Mouse (Mus musculus) liver, adult (tissue): ENCODE measurements around the gene Exo5.

Experiments
- GATA4 ChIP-seq: IDR thresholded peaks from 2 replicates; pipeline ENCODE4 v1.6.1; 2014; ENCODE audit warnings: mild to moderate bottlenecking, low read length; ENCODE audit not compliant: insufficient replicate concordance

The Exo5 gene

DNA sequence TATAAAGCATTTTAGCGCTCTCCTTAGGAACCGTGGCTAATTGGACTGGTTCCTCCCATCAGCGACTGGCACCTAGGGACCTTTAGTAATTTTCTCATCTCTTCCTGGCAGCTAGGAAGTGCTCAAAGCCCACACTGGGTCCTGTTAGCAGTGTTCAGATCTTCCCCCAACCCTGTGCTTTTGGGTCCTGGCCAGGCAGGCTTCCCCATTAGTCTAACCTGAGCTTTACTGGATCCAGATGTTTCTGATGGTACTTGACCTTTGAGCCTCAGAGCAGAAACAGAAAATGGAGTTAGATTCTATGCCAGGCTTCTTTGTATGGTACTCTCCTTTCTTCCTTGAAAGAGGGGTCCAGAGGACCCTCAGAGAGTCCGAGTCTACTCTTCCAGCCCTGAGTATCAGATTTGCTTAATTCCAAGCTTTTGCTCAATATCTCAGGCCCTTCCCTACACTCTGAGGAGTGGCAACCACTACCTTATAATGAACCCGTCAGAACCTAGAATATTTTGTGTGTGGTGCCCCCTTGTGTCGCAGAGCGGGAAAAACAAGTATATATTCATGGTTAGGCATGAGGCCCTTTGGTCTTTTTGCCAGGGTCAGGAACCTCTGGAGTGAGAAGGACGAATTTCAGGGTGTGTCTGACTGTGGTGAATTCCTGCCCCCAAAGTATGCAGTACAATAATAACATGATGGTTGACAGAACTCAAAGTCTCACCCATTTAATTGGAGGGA, 37.3 kb downstream of the Exo5 start:
- no peak for TF ChIP-seq GATA4

DNA sequence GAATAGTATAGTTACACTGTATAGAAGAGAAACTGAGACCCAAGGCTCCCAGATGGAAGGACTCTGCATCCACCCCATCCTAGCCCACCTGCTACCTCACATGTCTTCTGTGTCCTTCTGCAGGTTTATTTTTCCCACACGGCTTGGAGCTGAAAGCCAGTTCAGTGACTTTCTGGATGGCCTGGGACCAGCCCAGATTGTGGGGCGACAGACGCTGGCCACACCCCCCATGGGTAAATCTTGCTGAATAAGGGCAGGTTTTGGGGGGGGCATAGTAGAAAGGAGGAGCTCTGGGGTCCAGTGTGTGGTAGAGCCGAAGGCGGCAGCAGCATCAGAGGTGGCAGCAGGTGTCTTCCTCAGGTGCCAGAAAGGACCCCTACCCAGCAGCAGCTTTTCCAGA, 38.0 kb downstream of the Exo5 start:
- TF ChIP-seq GATA4: no peak

DNA sequence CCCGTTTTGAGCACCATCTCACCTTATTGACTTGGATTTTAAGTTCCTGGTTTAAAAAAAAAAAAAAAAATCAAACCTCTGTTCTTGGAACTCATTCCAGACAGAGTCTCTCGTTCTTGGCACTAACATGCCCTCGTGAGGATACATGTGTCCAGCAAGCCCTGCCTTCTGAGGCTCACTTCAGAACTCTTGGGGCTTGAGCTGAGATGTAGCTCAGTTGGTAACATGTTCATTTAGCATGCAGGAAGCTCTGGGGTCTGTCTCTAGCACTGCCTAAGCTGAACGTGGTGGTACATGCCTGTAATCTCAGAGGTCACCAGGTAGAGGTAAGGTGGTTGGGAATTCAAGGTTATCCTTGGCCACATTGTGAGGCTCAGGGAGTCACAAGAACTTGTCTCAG, 38.7 kb downstream of the Exo5 start:
- no peak for TF ChIP-seq GATA4

DNA sequence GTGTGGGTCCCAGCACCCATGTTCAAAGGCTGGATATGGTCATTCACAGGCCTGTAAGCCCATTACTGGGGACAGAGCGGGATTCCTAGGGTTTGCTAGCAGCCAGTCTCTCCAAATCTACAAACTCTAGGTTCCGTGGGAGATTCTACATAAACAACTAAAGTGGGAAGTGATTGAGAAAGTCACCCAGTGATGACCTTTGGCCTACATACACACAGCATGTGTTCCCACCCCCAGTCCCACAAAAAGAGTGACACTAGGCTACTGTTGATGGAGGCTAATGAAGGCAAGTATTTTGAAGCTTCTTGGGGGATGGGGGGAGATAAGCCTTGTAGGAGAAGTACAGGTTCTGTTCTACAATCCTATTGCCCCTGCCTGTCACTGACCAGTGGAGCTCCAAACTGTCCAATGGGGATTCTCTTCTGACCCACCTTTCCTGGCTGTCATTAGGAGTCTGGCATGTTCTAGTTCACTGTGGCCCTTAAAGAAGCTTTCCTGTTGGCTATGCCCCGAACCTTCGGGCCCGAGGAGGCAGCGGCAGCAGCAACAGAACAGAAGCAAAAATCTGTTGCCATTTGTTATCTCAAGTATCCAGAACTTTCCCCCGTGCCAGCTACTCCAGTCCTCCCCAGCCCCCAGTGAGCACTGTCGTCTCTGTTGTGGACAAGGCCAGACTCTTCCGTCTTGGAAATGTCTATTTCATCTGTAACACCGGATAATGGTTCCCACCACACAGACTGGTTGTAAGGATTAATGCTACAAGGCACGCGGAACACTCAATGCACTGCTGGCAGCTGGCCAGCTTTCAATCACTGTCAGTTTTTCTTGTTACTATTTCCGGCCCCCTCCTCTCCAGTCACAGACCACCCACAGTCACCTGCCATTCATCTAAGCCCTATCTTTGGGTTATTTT, 39.4 kb downstream of the Exo5 start:
- no peak for TF ChIP-seq GATA4

DNA sequence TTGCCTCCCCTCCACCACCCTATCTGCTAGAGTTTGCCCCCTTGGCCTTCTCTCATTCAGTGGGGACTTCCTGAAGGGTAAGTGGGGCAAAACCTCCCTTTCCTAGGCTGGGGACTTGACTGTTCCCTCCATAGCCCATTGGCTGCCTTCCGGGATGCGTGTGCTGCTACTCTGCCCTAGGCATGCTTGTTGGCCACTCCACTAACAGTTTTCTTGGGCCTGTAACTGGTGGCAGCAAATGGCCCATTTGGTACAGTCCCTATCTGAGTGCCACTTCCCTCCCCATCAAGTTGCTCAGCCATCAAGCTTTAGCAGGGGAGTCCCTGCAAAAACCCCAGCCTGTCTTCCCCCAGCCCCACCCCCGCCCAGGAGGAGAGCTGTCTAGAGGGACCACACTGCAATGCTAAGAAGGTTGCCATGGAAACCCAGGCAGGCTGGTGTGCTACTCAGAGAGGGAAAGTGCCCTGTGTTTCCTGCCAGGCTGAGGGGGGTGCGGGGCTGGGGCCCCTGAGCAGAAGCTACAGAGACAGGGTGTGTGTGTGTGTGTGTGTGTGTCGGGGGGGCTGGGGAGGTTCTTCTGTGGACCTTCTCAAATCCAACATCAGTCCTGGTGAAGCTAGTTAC, 42.7 kb downstream of the Exo5 start:
- TF ChIP-seq GATA4: no peak

DNA sequence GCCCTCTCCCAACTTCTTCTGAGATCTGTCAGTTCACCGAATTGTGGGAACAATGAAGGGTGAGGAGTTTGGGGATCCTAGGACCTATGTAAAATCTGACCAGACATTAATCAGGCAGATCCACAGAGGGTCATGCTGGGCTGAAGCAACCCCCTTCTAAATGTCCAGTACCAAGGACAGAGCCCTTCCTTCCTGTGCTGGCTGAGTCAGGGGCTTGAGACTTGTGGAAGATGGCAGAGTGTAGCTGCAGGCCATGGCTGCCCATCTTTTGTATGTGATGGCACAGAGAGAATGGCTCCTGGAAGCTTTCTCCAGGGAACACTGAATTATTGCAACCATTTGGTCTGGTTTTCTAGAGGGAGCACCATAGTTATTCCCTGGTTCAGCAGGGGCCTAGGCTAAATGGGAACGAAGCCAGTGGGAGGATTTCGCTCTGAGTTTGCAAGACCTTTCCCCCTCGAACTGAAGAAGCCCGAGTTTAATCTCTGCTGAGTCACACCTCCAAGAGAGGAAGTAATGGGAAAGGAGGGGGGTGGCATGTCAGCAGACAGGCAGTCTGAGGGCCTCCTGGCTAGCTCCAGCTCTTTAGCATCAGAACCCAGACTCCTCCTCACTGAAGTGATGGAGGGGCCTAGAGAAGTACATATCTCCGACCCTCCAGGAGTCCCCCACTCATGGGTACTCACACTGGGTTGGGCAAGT, 43.9 kb downstream of the Exo5 start:
- no peak for TF ChIP-seq GATA4

DNA sequence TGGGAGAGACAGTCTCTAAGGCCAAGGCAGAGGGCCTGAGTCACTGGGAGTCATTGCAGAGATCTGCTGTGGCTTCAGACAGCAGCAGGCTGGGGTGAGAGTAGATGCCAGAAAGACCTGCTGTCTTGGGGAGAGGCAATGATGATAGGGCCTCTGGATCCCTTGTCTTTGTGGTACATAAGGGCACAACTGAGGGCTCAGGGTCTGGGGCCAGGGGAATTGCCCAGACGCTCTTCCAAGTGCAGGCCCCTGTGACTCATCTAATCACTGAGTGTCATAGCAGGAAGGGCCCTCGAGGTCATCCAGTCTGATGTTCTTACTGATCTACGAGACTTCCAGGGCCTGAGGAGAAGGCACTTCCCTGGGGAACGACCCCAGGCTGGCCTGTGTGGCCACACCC, 45.4 kb downstream of the Exo5 start:
- no peak for TF ChIP-seq GATA4

DNA sequence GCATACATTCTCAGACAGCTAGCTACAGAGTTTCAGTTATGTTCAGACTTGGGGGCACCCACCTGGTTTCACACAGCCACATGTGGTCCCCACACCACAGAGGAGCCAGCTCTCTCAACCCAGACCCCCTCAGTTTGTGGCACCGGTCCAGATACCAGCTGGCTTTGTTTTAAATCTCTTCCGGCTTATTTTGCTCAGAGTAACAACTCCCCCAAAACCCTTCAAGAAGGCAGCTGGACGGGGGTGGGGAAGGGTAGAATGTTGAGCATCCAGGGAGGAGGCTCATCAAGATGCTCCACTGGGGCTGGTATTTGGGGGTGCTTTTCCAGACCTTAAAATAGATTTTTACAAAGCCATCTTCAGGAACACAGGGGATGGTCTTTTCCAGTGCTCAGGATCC, 46.1 kb downstream of the Exo5 start:
- TF ChIP-seq GATA4: no peak

DNA sequence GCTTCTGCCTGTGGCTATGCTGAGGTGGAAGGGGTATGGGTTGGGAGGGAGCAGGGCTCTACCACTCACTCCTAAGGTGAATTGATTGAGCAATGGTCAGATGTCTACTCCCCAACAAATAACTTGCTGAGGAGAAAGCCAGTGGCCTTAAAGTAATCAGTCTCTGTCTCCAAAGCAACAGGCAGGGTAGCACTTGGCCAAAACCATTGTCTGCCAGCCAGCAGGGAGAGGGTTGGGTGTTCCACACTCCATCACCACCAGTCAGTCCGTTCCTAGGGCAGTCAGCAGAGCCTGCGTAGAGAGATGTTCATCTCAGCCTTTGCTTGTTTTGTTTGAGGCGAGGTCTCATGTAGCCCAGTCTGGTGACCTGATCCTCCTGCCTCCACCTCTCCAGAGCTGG, 48.9 kb downstream of the Exo5 start:
- no peak for TF ChIP-seq GATA4
